Mouse (Mus musculus) midbrain, embryonic 16.5 days (tissue): ENCODE results near the gene Zfp950. TPM values are rescaled to one million over a fixed set of nuclear protein-coding genes. Genes with fewer than 3 reads are reported as not detected.

ENCODE experiments used
- ATAC-seq: fragments of 200-750 bp; cut with Nextera tagmentation; 2 replicates; pipeline ENCODE4 v1.8.0; 2017; ENCODE audit warnings: moderate TSS enrichment
- H3K27ac ChIP-seq: fragments of 300-500 bp; sonication (generic); 2 replicates; pipeline ENCODE4 v1.5.1; 2014; ENCODE audit warnings: mild to moderate bottlenecking, low read length, mixed read lengths
- H3K27me3 ChIP-seq: fragments of 300-500 bp; sonication (generic); 2 replicates; pipeline ENCODE4 v1.6.1; 2014; ENCODE audit warnings: low read depth, low read length, mixed read lengths; ENCODE audit not compliant: control insufficient read depth, insufficient read depth
- H3K36me3 ChIP-seq: fragments of 300-500 bp; sonication (generic); 2 replicates; pipeline ENCODE4 v1.6.1; 2014; ENCODE audit warnings: mild to moderate bottlenecking, low read length, moderate library complexity, mixed read lengths; ENCODE audit not compliant: control insufficient read depth, insufficient read depth
- H3K4me1 ChIP-seq: fragments of 300-500 bp; sonication (generic); 2 replicates; pipeline ENCODE4 v1.6.1; 2014; ENCODE audit warnings: mild to moderate bottlenecking, low read length, mixed read lengths; ENCODE audit not compliant: control insufficient read depth, insufficient read depth
- H3K4me2 ChIP-seq: fragments of 300-500 bp; sonication (generic); 2 replicates; pipeline ENCODE4 v1.6.1; 2014; ENCODE audit warnings: mild to moderate bottlenecking, low read length, mixed read lengths
- H3K4me3 ChIP-seq: fragments of 300-500 bp; sonication (generic); 2 replicates; pipeline ENCODE4 v1.5.1; 2014; ENCODE audit warnings: low read depth, mild to moderate bottlenecking, low read length, moderate library complexity, mixed read lengths
- H3K9ac ChIP-seq: fragments of 300-500 bp; sonication (generic); 2 replicates; pipeline ENCODE4 v1.6.1; 2014; ENCODE audit warnings: low read depth, low read length, mixed read lengths
- H3K9me3 ChIP-seq: fragments of 300-500 bp; sonication (generic); replicated peaks from 2 replicates; pipeline ENCODE4 v1.6.1; 2014; ENCODE audit warnings: mild to moderate bottlenecking, low read length, mixed read lengths; ENCODE audit not compliant: control insufficient read depth, poor library complexity, severe bottlenecking
- WGBS: fragments of 180-500 bp; shearing (Covaris S2); extraction: QIAGEN DNeasy Blood & Tissue Kit; methylation state at CpG from one replicate; pipeline ENCODE4 v1.1.7; 2014; 5-methylcytosine and 5-hydroxymethylcytosine counted together
- polyA plus RNA-seq: library from polyadenylated mRNA; unstranded; fragments of >200 nt; fragmentation: Nextera tagmentation; extraction: Ambion mirVana; gene quantifications from 2 replicates; pipeline ENCODE4 v1.2.1, GENCODE M21; 2015

Gene Zfp950
- polyA plus RNA-seq, 1 experiment from 2014 or later, result 49.0 TPM

DNA sequence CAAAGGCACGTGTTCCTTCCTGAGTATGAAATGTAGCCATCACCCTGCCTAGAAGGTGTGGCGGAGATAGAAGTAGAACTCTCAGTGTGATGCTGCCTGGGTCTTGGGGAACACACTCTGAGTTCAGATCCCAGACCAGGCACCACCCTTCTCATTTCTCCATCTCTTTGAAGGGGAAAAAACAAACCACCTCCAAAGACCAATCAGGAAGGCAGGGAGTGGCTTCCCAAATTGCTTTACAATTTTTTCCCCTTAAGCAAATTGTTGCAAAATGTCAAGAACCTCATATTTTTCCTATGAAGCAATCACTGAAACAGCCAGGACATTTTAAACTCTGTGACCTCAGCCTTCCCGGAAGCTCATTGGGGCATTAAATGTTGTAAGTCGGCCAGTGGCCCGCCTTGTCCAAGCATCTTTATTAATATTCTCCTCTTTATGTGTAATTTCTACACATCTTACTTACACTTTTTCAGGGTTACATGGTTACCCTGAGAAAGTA is 60.3 kb downstream of the Zfp950 start:
- ATAC-seq, result no peak

DNA sequence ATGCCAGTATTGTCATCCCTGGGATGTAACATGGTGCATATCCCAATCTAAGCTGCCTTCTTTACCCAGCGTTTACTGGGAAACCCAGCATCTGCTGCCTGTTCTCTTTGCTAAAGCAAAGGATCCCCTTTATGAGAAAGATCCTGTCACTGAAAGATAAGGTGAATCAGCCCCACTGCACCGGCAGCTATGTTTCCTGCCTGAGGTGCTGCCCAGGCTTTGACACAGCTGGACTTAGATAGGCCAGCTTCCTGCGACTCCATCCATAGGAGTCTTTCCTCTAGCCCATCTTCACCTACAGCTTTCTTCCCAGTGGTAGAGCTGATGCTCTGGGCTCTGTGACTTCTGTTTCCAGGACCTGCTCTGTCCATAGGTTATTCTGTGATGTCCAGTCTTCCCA is 62.0 kb downstream of the Zfp950 start:
- H3K4me1 ChIP-seq, result no peaks in the 10 kb centered on the region
- WGBS, result 96% methylated on average over 3 of the region's 3 CpGs
- H3K27ac ChIP-seq, result no peak overlapping the region
- H3K9me3 ChIP-seq, result no peaks in the 10 kb centered on the region
- H3K9ac ChIP-seq, result no peak overlapping the region
- no peak overlapping the region for H3K4me3 ChIP-seq
- H3K4me2 ChIP-seq, result no peak overlapping the region
- H3K27me3 ChIP-seq, result no peaks in the 10 kb centered on the region
- peaks cover 3% of the 10 kb centered on the region; the same call in 1 of the 2 replicates for H3K36me3 ChIP-seq
- ATAC-seq, result no peak

More for the DNA sequence above, 60.3 kb downstream of the Zfp950 start:
- 97% methylated on average over 5 of the region's 5 CpGs for WGBS
- Histone ChIP-seq H3K9me3 (no peaks in the 10 kb centered on the region), H3K4me2 (no peak overlapping the region), H3K9ac (no peak overlapping the region), H3K4me3 (no peak overlapping the region), H3K27ac (no peak overlapping the region), H3K4me1 (no peaks in the 10 kb centered on the region), H3K27me3 (no peaks in the 10 kb centered on the region), H3K36me3 (peaks cover 3% of the 10 kb centered on the region; the same call in 1 of the 2 replicates)

DNA sequence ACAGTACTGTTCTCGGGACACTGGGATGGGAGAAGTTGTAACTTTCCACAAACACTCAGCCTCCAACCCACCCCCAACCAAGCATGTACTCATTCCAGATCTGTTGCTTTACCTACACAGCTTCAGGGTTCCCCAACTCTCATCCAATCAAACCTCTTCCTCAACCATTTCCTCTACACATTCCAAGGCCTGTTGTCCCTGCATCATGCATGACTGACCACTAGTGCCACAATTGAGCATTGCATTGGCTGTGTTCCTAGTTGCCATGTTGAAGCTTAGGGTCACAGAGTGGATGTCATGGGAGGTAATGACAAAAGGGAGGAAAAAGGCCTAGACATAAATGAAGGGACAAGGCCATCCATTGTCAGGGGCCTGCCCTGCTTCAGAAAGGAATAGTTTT is 75.6 kb downstream of the Zfp950 start:
- WGBS, result 91% methylated on average over 1 of the region's 1 CpGs
- Histone ChIP-seq H3K4me2 (no peak overlapping the region), H3K27me3 (no peaks in the 10 kb centered on the region), H3K27ac (no peak overlapping the region), H3K4me3 (no peak overlapping the region), H3K36me3 (peaks cover 2% of the 10 kb centered on the region; the same call in 1 of the 2 replicates), H3K4me1 (no peaks in the 10 kb centered on the region), H3K9me3 (no peaks in the 10 kb centered on the region), H3K9ac (no peak overlapping the region)
- no peak for ATAC-seq

DNA sequence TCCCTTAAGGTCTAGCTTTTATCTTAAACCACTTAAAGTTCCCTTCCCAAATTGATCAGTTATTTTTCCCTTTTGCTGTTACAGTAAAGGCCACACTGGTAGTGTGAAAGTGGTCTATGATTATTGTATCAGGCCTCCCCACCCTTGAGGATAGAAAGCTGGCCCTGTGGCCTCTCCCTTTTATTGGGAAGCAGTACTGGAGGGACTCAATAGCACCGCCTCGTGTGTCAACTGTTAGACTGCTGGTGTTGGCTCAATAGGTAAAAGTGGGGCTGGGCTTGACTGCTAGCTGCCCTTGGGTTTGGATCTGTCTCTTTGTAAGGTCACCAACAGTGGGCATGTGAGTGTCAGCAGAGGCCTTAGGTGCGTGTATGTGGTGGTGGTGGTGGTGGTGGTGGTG is 76.3 kb downstream of the Zfp950 start:
- Histone ChIP-seq H3K4me1 (no peaks in the 10 kb centered on the region), H3K27me3 (no peaks in the 10 kb centered on the region), H3K9me3 (no peaks in the 10 kb centered on the region), H3K9ac (no peak overlapping the region), H3K27ac (no peak overlapping the region), H3K4me2 (no peak overlapping the region), H3K36me3 (peaks cover 2% of the 10 kb centered on the region; the same call in 1 of the 2 replicates), H3K4me3 (no peak overlapping the region)
- 94% methylated on average over 3 of the region's 3 CpGs for WGBS
- ATAC-seq, result no peak

DNA sequence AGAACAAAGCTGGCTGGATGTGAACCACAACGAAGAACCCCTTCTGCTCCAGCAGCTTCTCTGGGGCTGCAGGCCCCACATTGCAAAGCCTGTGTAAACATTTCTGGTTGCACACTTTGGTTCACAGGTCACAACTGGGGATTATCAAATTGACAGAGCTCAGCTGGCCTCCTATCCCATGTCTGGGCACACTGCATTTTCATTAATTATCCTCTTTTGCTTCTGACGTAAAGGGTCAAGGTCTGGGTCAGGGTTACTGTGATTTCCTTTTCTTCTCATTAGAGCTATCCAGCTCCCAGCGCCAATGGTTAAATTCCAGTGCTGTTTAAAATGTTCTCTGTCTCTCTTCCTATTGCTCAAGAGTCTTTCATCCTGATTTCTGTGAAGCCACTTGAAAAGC is 83.1 kb downstream of the Zfp950 start:
- ATAC-seq, result no peak
- Histone ChIP-seq H3K9ac (no peak overlapping the region), H3K9me3 (no peaks in the 10 kb centered on the region; the same call in 1 of the 2 replicates), H3K27me3 (no peaks in the 10 kb centered on the region), H3K4me2 (no peak overlapping the region), H3K27ac (no peak overlapping the region), H3K4me3 (no peak overlapping the region), H3K36me3 (no peaks in the 10 kb centered on the region), H3K4me1 (no peaks in the 10 kb centered on the region; the same call in 1 of the 2 replicates)
- WGBS, result 28% methylated on average over 3 of the region's 3 CpGs

DNA sequence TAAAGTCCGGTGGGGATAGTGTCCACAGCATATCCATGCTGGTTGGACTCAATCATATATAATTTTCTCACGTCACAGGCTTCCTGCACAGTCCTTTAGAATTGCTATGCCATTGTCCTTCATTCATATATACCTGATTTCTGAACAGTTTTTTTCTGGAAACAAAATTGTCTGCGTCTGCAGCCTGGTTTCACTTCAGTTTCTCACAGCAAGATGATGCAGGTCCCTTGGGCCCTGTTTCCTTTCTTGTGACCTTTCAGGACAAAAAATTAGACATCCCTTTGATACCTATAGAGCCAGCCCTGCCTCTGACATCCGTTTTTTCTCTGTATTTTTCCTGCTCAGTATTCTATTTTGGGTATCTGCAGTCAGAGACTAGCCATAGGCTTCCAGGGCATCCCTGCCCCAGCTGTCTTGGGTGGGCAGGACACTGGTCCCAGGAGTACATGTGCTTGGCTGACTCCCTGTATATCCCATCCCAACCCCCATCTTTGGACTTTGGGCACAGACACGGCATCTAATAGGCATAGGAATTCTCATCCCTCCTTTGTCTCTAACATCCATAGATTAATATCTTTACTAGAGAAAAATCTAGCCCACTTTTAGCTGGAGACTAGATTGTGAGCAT is 83.7 kb downstream of the Zfp950 start:
- H3K9ac ChIP-seq, result no peak overlapping the region
- 67% methylated on average over 5 of the region's 5 CpGs for WGBS
- no peak overlapping the region for H3K4me3 ChIP-seq
- no peak overlapping the region for H3K4me2 ChIP-seq
- H3K9me3 ChIP-seq, result no peaks in the 10 kb centered on the region; the same call in 1 of the 2 replicates
- H3K36me3 ChIP-seq, result no peaks in the 10 kb centered on the region
- no peak overlapping the region for H3K27ac ChIP-seq
- no peaks in the 10 kb centered on the region; the same call in 1 of the 2 replicates for H3K4me1 ChIP-seq
- ATAC-seq, result no peak
- no peaks in the 10 kb centered on the region for H3K27me3 ChIP-seq

DNA sequence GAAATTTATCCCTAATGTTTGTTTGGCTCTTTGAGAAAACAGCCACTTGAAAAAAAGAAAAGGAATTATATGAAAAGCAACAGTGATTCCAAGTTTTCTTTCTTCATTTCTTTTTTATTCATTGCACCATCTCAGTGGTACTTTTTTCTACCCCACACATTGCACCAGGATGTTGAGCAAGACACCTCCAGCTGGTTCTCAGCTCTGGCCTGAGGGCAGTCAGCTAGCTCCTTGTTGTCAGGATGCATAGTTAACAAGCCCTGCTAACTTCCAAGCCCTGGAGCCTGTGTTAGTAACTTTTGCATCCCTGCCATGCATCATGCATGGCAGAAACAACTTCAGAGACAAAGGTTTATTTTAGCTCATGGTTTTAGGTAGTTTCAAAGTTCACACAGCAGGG is 87.9 kb downstream of the Zfp950 start:
- no peak overlapping the region for H3K27ac ChIP-seq
- no peak overlapping the region for H3K4me2 ChIP-seq
- H3K36me3 ChIP-seq, result no peaks in the 10 kb centered on the region
- H3K9ac ChIP-seq, result no peak overlapping the region
- H3K4me3 ChIP-seq, result no peak overlapping the region
- H3K27me3 ChIP-seq, result no peaks in the 10 kb centered on the region
- no peaks in the 10 kb centered on the region; the same call in 1 of the 2 replicates for H3K4me1 ChIP-seq
- no peaks in the 10 kb centered on the region; the same call in 1 of the 2 replicates for H3K9me3 ChIP-seq
- ATAC-seq, result no peak

DNA sequence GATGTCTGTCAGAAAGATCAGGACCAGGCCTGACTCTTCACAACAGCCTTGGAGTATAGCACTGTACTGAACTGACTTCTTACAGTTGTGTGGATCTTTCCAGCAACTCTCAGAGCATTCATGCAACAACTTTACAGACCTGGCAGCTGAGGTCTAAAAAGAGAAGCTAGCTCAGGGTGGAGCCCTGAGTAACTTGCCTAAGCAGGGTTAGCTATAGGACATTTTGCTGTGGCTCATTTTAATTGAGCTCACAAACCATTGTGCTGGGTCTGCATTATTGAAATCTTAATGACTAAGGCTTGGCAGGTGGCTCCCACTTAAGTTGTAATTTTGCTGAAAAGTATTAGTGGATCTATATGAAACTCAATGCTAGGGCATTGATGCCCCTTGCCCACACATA is 88.6 kb downstream of the Zfp950 start:
- H3K4me1 ChIP-seq, result no peaks in the 10 kb centered on the region
- ATAC-seq, result no peak
- H3K4me2 ChIP-seq, result no peak overlapping the region
- no peaks in the 10 kb centered on the region for H3K27me3 ChIP-seq
- H3K4me3 ChIP-seq, result no peak overlapping the region
- no peaks in the 10 kb centered on the region; the same call in 1 of the 2 replicates for H3K9me3 ChIP-seq
- H3K36me3 ChIP-seq, result no peaks in the 10 kb centered on the region
- no peak overlapping the region for H3K9ac ChIP-seq
- H3K27ac ChIP-seq, result no peak overlapping the region

DNA sequence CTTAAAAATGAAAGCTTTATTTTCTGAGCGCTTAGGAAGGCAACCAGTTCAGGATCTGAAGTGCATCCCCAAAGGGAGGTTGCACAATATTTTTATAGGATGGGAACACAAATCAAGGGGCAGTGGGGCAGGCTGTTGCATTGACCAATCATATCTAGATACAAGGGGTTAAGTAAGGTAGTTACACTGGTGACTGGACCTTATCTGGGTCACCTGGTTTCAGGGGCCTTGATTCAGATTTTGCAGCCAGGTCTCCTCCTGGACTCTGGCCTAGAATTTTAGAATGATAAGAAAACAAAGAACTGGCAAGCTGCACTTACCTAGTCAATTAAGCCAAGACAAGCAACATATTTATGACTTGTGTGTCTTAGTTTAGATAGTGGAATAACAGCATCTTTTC is 89.5 kb downstream of the Zfp950 start:
- no peaks in the 10 kb centered on the region; the same call in 1 of the 2 replicates for H3K9me3 ChIP-seq
- no peak overlapping the region for H3K4me2 ChIP-seq
- H3K27me3 ChIP-seq, result no peaks in the 10 kb centered on the region
- no peaks in the 10 kb centered on the region for H3K4me1 ChIP-seq
- WGBS, result 96% methylated on average over 1 of the region's 1 CpGs
- no peak for ATAC-seq
- no peak overlapping the region for H3K27ac ChIP-seq
- H3K9ac ChIP-seq, result no peak overlapping the region
- no peak overlapping the region for H3K4me3 ChIP-seq
- no peaks in the 10 kb centered on the region for H3K36me3 ChIP-seq
